Mouse (Mus musculus) forebrain, embryonic 12.5 days (tissue): ENCODE data around the gene P2ry14. TPM values are rescaled to one million over a fixed set of nuclear protein-coding genes. Genes with fewer than 3 reads are reported as not detected.
"Not testable (repeated sequence)": the region's sequence is repeated elsewhere in the genome, so short reads cannot be mapped to it uniquely, and the experiment has no call there.

Experiments used
- ATAC-seq: fragments of 200-750 bp; cut with Nextera tagmentation; 2 replicates; pipeline ENCODE4 v1.8.0; 2017; ENCODE audit warnings: moderate TSS enrichment; ENCODE audit not compliant: low FRiP score
- H3K27ac ChIP-seq: fragments of 300-500 bp; sonication (generic); 2 replicates; pipeline ENCODE4 v1.5.1; 2016; ENCODE audit warnings: mild to moderate bottlenecking
- H3K27me3 ChIP-seq: fragments of 300-500 bp; sonication (generic); 2 replicates; pipeline ENCODE4 v1.6.1; 2016; ENCODE audit warnings: mild to moderate bottlenecking
- H3K36me3 ChIP-seq: fragments of 300-500 bp; sonication (generic); replicated peaks from 2 replicates; pipeline ENCODE4 v1.6.1; 2016; ENCODE audit warnings: mild to moderate bottlenecking
- H3K4me1 ChIP-seq: fragments of 300-500 bp; sonication (generic); 2 replicates; pipeline ENCODE4 v1.6.1; 2016
- H3K4me2 ChIP-seq: fragments of 300-500 bp; sonication (generic); 2 replicates; pipeline ENCODE4 v1.6.1; 2016; ENCODE audit warnings: mild to moderate bottlenecking, moderate library complexity
- H3K4me3 ChIP-seq: fragments of 300-500 bp; sonication (generic); replicated peaks from 2 replicates; pipeline ENCODE4 v1.5.1; 2016; ENCODE audit warnings: mild to moderate bottlenecking
- H3K9ac ChIP-seq: fragments of 300-500 bp; sonication (generic); 2 replicates; pipeline ENCODE4 v1.6.1; 2016; ENCODE audit warnings: mild to moderate bottlenecking
- H3K9me3 ChIP-seq: fragments of 300-500 bp; sonication (generic); 2 replicates; pipeline ENCODE4 v1.6.1; 2016
- WGBS: fragments of 180-500 bp; shearing (Covaris S2); methylation state at CpG from one replicate; pipeline ENCODE4 v1.1.7; 2016; 5-methylcytosine and 5-hydroxymethylcytosine counted together
- polyA plus RNA-seq: library from polyadenylated mRNA; unstranded; fragments of >200 nt; fragmentation: Nextera tagmentation; extraction: Ambion mirVana; gene quantifications from 2 replicates; pipeline ENCODE4 v1.2.1, GENCODE M21; 2016

The P2ry14 gene
- polyA plus RNA-seq, 1 experiment from 2014 or later: 3.4 TPM

DNA sequence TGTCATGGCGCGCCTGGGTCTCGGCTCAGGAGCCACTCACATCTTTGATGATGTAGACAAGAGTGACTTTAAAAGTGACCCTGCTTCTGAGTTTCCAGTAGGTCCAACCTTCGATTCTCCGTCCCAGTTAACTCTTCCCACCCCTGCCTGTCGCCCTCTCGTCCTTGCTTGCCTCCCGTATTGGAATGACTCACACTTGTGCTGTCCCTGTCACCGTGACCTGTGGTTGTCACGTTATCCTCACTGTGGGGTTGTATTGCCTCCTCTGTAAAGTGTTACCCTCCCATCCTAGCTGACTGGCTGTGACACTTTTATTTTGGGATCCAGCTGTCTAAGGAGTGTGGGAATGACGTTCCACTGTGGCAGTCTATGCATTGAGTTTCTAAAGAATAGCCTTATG is 60.7 kb downstream of the P2ry14 start:
- no peak for ATAC-seq
- Histone ChIP-seq H3K4me2 (no peak overlapping the region), H3K9me3 (no peaks in the 10 kb centered on the region), H3K4me1 (no peaks in the 10 kb centered on the region), H3K36me3 (no peaks in the 10 kb centered on the region), H3K27ac (no peak overlapping the region), H3K4me3 (no peak overlapping the region), H3K9ac (no peak overlapping the region), H3K27me3 (no peaks in the 10 kb centered on the region)
- WGBS: 87% methylated on average over 11 of the region's 11 CpGs

- H3K9ac ChIP-seq: no peak overlapping the region
- no peak overlapping the region for H3K4me2 ChIP-seq
- no peaks in the 10 kb centered on the region for H3K27me3 ChIP-seq
- ATAC-seq: no peak
- WGBS: 20% methylated on average over 7 of the region's 7 CpGs
- no peaks in the 10 kb centered on the region for H3K36me3 ChIP-seq
- no peaks in the 10 kb centered on the region for H3K9me3 ChIP-seq
- no peak overlapping the region for H3K27ac ChIP-seq
- peaks cover 8% of the 10 kb centered on the region for H3K4me1 ChIP-seq
- no peak overlapping the region for H3K4me3 ChIP-seq
Observed at GRCm38 (mm10) chr3:59080919-59081318, 72.5 kb downstream of the P2ry14 start.

- no peaks in the 10 kb centered on the region for H3K27me3 ChIP-seq
- no peak overlapping the region for H3K4me2 ChIP-seq
- no peaks in the 10 kb centered on the region for H3K9me3 ChIP-seq
- ATAC-seq: no peak
- H3K4me3 ChIP-seq: no peak overlapping the region
- H3K4me1 ChIP-seq: peaks cover 8% of the 10 kb centered on the region
- WGBS: 19% methylated on average over 6 of the region's 6 CpGs
- no peaks in the 10 kb centered on the region for H3K36me3 ChIP-seq
- no peak overlapping the region for H3K9ac ChIP-seq
- H3K27ac ChIP-seq: no peak overlapping the region
Observed at GRCm38 (mm10) chr3:59080293-59080916, 73.0 kb downstream of the P2ry14 start.

DNA sequence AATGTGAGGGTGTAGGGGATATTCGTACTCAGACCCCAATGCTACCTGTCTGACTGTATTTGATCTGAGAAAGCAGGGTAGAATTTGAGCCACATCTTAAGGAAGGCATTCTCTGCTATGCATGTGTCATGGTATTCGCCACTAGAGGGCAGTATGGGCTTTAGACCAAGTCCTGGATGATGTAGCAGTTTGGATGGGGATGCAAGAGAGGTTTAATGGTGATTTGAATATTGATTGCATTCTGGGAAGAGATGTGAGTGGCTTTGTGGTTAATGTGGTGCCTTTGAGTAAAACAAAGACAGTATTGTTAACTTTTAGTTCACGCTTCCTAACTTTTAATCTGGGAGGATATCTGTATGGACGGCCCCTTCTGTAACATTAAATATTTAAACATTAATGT is 74.1 kb downstream of the P2ry14 start:
- H3K36me3 ChIP-seq: no peaks in the 10 kb centered on the region
- no peak overlapping the region for H3K4me3 ChIP-seq
- H3K9ac ChIP-seq: no peak overlapping the region
- peaks cover 8% of the 10 kb centered on the region for H3K4me1 ChIP-seq
- 46% methylated on average over 4 of the region's 4 CpGs for WGBS
- no peaks in the 10 kb centered on the region for H3K9me3 ChIP-seq
- no peaks in the 10 kb centered on the region for H3K27me3 ChIP-seq
- H3K27ac ChIP-seq: no peak overlapping the region
- ATAC-seq: peak; percentile 61; the same call in 1 of the 2 replicates
- H3K4me2 ChIP-seq: no peak overlapping the region

DNA sequence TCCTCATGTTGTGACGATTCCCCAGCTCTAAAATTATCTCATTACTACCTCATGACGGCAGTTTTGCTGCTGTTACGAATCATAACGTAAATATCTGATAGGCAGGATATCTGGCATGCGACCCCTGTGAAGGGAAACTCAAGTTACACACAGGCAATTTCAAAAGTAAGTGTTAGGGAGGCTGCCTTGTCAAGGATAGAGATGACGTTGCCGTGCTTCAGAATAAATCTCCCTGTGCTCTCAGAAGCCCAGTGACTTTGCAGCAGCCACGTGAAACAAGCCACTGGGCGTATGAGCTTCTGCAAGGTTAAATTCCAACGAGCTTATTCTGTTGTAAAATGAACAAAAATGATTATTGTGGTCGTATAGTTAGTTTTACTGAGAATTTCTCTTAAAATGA is 74.8 kb downstream of the P2ry14 start:
- no peak overlapping the region for H3K9ac ChIP-seq
- ATAC-seq: no peak
- H3K4me2 ChIP-seq: no peak overlapping the region
- H3K9me3 ChIP-seq: no peaks in the 10 kb centered on the region
- H3K27ac ChIP-seq: no peak overlapping the region
- H3K36me3 ChIP-seq: no peaks in the 10 kb centered on the region
- H3K4me3 ChIP-seq: no peak overlapping the region
- peaks cover 8% of the 10 kb centered on the region for H3K4me1 ChIP-seq
- 87% methylated on average over 11 of the region's 11 CpGs for WGBS
- H3K27me3 ChIP-seq: no peaks in the 10 kb centered on the region

GRCm38 (mm10) chr3:59077278-59077677 is 76.1 kb downstream of the P2ry14 start:
- H3K27me3 ChIP-seq: no peaks in the 10 kb centered on the region
- H3K4me2 ChIP-seq: no peak overlapping the region
- peaks cover 8% of the 10 kb centered on the region for H3K4me1 ChIP-seq
- H3K36me3 ChIP-seq: no peaks in the 10 kb centered on the region
- ATAC-seq: no peak
- WGBS: 54% methylated on average over 4 of the region's 4 CpGs
- no peaks in the 10 kb centered on the region for H3K9me3 ChIP-seq
- H3K4me3 ChIP-seq: no peak overlapping the region
- H3K27ac ChIP-seq: no peak overlapping the region
- H3K9ac ChIP-seq: no peak overlapping the region

DNA sequence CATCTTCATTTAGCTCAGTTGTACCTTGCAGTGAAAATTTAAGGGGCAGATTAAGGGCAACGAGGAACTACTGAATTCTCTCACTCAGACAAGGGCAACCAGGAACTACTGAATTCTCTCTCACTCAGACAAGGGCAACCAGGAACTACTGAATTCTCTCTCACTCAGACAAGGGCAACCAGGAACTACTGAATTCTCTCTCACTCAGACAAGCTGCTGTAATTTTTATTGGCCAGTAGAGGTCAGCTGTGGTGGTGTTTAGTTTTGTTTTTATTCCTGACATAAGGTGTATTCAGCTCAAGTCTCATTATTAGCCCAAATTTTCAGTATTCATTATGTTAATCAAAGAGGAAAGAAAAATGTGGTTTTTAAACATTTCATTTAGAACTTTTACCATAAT is 84.3 kb downstream of the P2ry14 start:
- H3K27me3 ChIP-seq, H3K9me3 ChIP-seq, H3K36me3 ChIP-seq, H3K4me1 ChIP-seq, H3K27ac ChIP-seq, H3K4me3 ChIP-seq, ATAC-seq, H3K9ac ChIP-seq, H3K4me2 ChIP-seq: not testable (repeated sequence)
- 83% methylated on average over 1 of the region's 1 CpGs for WGBS

GRCm38 (mm10) chr3:59066558-59067294 is 86.7 kb downstream of the P2ry14 start:
- Histone ChIP-seq H3K9me3 (no peaks in the 10 kb centered on the region), H3K27me3 (no peaks in the 10 kb centered on the region), H3K4me2 (no peak overlapping the region), H3K9ac (no peak overlapping the region), H3K4me3 (no peak overlapping the region), H3K27ac (no peak overlapping the region), H3K36me3 (no peaks in the 10 kb centered on the region), H3K4me1 (0 out of 2 replicates have a peak, but pooled peaks cover 2% of the 10 kb centered on the region)
- no peak for ATAC-seq
- 79% methylated on average over 8 of the region's 8 CpGs for WGBS

DNA sequence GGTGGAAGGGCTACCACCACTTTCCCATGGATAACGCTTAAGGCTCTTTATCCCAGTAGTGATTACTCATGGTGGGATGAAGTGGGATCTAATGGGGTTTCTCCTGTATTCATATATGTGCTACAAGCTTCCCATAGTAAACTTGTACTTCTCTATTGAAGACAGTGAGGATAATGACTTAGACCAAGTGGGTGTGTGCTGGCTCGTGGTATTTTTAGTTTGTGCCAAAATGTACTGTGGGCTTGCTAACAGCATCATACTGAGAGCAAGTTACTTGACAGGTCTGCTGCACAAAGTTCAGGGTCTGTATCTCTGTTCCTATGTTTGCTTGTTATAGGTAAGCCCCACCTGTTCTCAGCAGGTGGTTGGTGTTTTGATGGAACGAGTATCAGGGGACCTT is 87.5 kb downstream of the P2ry14 start:
- WGBS: 88% methylated on average over 3 of the region's 3 CpGs
- Histone ChIP-seq H3K9me3 (no peaks in the 10 kb centered on the region), H3K9ac (no peak overlapping the region), H3K4me2 (no peak overlapping the region), H3K4me3 (no peak overlapping the region), H3K4me1 (0 out of 2 replicates have a peak, but pooled peaks cover 2% of the 10 kb centered on the region), H3K27me3 (no peaks in the 10 kb centered on the region), H3K27ac (no peak overlapping the region), H3K36me3 (no peaks in the 10 kb centered on the region)
- no peak for ATAC-seq

Other genes starting within 250 kb of the P2ry14 start
- gene Med12l, start 147.8 kb downstream of the P2ry14 start, polyA plus RNA-seq: 6.6 and 7.2 TPM in 2 replicates
- gene Gpr171, start 51.8 kb downstream of the P2ry14 start, polyA plus RNA-seq: 1.9 and 2.1 TPM in 2 replicates
- 0.15 and 0.17 TPM in 2 replicates for gene Gpr87, start 41.5 kb upstream of the P2ry14 start, polyA plus RNA-seq
- 0.58 and 1.2 TPM in 2 replicates for gene P2ry13, start 57.3 kb upstream of the P2ry14 start, polyA plus RNA-seq
- 2.9 and 4.4 TPM in 2 replicates for gene P2ry12, start 109.3 kb upstream of the P2ry14 start, polyA plus RNA-seq
- gene Igsf10, start 190.8 kb upstream of the P2ry14 start, polyA plus RNA-seq: 3.7 and 4.1 TPM in 2 replicates